Mouse (Mus musculus): Measurements from ENCODE around the gene Crtc3.

Crtc3 gene

DNA sequence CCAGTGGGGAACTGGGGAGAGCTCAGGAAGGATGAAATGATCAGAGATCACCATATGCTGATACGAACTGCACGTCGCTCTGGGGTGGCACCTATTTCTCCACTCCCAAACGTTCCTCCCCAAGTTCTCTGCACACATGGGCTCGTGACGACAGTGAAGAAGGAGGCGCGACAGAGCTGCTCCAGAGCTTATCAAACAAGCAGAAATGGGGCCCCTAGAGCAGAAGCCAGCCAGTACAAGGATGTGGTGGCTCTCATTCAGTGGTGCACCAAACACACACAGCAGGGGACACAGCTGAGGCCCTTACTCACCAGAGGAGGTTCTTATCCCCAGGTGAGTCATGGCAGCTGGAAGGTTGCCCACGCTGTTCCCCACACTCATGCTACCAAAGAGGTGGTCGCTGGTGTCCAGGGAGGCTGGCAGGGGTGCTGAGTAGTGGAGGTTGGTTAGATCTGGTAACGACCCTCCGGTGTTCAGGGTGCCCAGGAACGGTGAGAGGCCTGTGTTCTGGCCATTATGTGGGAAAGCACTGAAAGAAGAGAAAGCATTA lies 90.2 kb downstream of the Crtc3 start:
- DNase-seq (ENCODE audit: low spot score in 2 of 2) = no peak

DNA sequence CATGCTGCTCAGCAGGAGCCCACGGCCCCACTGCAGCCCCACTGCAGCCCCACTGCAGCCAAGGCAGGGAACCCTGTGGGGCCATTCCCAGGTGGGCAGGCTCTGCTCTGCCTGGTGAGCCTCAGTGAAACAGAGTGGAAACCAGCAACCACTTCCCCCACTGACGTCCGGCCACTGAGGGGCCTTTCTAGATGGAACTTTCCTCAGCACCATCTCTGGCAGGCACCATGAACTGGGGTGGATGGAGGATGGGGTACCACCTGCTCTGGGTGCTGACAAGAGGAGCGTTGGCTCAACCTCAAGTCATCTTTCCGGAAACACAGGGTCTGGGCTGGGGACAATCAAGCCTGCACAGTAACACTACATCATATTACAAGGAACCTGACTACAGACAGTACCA lies 90.8 kb downstream of the Crtc3 start:
- no peak for DNase-seq (ENCODE audit: low spot score in 2 of 2)

- no peak for DNase-seq (ENCODE audit: low spot score in 2 of 2)
Observed at GRCm38 (mm10) chr7:80589054-80589746, 99.5 kb downstream of the Crtc3 start.

DNA sequence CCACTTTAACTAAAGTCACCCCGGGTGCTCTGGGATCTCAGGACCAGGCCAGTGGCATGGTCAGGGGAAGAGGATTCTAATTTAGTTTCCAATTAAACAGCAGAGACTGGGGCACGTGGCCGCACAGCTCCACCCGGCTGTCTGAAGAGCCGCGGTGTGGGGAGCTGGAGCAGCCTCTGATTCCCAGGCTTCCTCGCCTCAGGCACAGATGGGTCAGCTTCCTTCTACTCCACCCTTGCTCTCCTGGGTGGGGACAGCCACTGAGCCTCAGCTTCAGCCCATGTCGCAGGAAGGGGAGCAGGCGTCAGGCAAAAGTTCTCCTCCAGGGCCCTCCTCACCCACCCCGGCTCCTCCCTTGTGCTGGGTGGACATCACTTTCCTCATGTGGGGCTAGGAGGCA lies 101.0 kb downstream of the Crtc3 start:
- no peak for DNase-seq (ENCODE audit: low spot score in 2 of 2)

- no peak for DNase-seq (ENCODE audit: low spot score in 2 of 2)
Observed at GRCm38 (mm10) chr7:80586681-80587660, 101.7 kb downstream of the Crtc3 start.

DNA sequence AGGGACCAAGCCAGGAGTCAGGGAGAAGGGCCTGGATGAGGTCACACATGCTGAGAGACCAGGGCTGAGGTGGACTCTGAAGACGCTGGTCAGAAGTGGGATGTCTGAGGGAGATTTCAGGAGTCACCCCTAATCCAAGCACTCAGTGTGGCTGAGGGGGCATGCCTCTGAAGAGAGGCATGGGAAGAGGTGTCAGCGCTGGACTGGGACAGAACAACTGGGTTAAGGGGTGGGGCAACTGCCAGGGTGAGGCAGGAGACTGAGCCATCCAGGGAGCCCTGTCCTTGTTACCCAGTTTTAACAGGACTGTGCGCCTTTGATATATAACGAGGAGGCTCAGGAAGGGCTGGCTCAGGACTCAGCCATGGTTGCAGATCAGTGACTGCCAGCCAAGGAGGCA lies 102.5 kb downstream of the Crtc3 start:
- DNase-seq (ENCODE audit: low spot score in 2 of 2) = no peak

- no peak for DNase-seq (ENCODE audit: low spot score in 2 of 2)
Observed at GRCm38 (mm10) chr7:80585380-80585779, 103.3 kb downstream of the Crtc3 start.

GRCm38 (mm10) chr7:80583981-80584380 lies 104.7 kb downstream of the Crtc3 start:
- DNase-seq (ENCODE audit: low spot score in 2 of 2) = peak in 1 of 2 experiments; percentile 49

GRCm38 (mm10) chr7:80582821-80583451 lies 105.7 kb downstream of the Crtc3 start:
- DNase-seq (ENCODE audit: low spot score in 2 of 2) = no peak

DNA sequence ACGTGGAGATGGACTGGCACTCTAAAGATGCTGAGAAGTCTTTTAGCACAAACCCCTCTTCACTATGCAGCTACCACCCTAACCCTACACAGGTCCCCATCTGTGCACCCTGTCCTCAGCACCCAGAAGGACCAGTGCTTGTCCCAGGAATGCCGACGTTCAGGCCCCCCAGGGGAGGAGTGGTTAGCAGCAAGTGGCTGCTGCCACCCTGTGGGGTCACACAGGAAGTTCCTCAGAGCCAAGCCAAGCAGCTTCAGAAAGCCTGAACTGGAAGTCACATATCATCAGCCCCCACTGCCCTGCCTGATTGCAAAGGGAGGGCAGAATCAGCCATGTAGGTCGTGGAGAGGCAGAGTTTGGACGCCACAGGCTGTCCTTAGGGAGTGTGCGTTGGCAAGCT lies 108.3 kb downstream of the Crtc3 start:
- peak; percentile 25 to 29 for DNase-seq (ENCODE audit: low spot score in 2 of 2)

DNA sequence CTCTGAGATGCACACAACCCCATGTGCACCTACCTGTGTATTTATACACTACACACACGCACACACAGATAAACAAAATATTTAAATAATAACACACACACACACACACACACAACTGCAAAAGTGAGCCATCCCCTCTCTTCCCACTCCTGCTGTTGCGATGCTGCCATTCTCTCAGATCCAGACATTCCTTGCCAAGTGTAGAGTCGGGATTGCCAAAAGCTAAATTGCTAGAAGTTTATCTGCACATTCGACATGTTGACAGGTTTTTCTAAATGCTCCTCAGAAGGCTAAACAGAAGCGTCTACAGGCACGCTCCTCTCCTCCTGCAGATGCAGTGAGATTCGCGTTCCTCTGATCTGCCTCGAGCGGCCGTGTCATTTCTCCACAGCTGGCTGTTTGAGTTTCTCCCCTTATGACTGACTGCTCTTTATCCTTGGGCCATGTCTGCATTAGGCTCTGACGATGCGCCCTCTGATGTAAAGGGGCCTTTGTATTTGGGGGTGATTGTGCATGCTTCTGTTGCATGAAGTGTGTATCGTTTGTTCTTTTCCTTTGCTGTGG lies 111.2 kb downstream of the Crtc3 start:
- DNase-seq (ENCODE audit: low spot score in 2 of 2) = no peak

DNA sequence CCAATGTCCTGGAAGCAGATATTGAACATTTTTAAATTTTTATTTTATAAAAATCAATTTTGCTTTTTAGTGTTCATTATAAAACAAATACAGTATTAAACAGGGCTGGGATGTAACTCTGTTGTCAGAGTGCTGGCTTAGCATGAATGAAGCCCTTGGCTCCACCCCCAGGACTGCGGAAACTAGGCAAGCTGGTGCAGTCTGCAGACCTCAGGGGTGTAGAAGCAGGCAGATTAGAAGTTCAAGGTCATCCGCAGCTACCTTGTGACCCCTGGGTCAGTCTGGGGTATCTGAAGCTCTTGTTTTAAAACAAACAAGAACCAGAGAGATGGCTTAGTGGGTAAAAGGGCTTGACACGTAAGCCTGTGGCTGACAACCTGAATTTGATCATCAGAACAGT lies 112.1 kb downstream of the Crtc3 start:
- no peak for DNase-seq (ENCODE audit: low spot score in 2 of 2)

DNA sequence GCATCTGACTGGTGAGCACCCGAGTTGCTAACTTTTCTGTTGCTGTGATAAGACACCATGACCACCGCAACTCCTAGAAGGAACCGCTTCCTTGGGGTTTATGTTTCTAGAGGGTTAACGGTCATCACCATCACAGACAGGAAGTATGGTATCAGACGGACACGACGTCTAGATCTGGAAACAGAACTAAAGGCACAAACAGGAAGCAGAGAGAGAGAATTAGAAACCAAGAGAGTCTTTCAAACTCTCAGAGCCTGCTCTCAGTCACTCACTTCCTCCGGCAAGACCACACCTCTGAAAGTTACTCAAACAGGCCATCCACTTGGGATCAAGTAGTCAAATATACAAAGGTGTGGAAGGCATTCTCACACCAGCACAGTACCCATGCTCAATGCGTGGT lies 112.9 kb downstream of the Crtc3 start:
- DNase-seq (ENCODE audit: low spot score in 2 of 2) = no peak

GRCm38 (mm10) chr7:80573076-80573475 lies 115.6 kb downstream of the Crtc3 start:
- DNase-seq (ENCODE audit: low spot score in 2 of 2) = no peak

GRCm38 (mm10) chr7:80567982-80568381 lies 120.7 kb downstream of the Crtc3 start:
- DNase-seq (ENCODE audit: low spot score in 2 of 2) = no peak

DNA sequence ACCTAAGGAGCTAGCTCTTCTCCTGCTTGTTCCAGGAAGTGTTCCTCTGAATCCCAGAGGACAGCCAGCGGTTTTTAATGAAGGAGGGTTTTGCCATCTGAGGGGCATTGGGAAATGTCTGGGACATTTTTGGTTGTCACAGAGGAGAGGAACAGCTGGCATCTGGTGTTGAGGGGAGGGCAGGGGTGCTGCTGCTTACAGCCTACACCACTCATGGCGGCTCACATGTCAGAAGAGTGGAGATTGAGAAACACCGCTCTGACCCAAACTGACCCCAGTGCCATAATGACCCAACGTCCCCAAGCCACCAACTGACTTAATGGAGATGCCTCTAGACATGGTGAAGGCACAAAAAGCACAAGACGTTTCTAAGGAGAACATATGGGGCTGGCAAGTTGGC lies 126.7 kb downstream of the Crtc3 start:
- no peak for DNase-seq (ENCODE audit: low spot score in 2 of 2)

- no peak for DNase-seq (ENCODE audit: low spot score in 2 of 2)
Observed at GRCm38 (mm10) chr7:80561271-80561670, 127.4 kb downstream of the Crtc3 start.

- DNase-seq (ENCODE audit: low spot score in 2 of 2) = no peak
Observed at GRCm38 (mm10) chr7:80558572-80558971, 130.1 kb downstream of the Crtc3 start.

DNA sequence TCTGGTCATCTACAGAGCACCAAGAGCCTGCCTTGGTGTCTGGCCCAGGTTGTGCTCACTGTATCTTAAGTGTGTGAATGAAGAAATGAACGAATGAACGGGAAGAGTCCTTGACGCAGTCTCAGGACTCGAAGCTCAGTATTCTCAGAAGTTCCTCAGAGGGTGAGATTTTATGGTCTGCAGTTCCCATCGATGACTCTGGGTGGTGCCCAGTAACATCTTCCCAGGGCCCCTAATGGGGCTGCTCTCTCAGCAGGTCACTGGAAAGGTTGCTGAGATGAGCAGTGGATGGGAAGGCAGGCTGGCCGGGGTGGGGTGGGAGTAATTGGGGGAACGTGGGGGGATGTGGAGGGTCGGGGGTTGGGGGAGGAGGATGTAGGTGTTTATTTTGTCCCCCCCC lies 130.6 kb downstream of the Crtc3 start:
- no peak for DNase-seq (ENCODE audit: low spot score in 2 of 2)

- no peak for DNase-seq (ENCODE audit: low spot score in 2 of 2)
Observed at GRCm38 (mm10) chr7:80557161-80557560, 131.5 kb downstream of the Crtc3 start.

- DNase-seq (ENCODE audit: low spot score in 2 of 2) = no peak
Observed at GRCm38 (mm10) chr7:80556166-80556565, 132.5 kb downstream of the Crtc3 start.

GRCm38 (mm10) chr7:80555146-80555545 lies 133.5 kb downstream of the Crtc3 start:
- no peak for DNase-seq (ENCODE audit: low spot score in 2 of 2)
